Mouse (Mus musculus) brain, embryonic 14.5 days (tissue): ENCODE results near the gene Mpzl1.

Experiments
- CTCF ChIP-seq: fragments of 200-500 bp; IDR thresholded peaks from 2 replicates; pipeline ENCODE4 v1.5.1; 2012; ENCODE audit warnings: inconsistent platforms, mild to moderate bottlenecking, moderate library complexity, borderline replicate concordance; ENCODE audit not compliant: insufficient read depth, insufficient read length; ENCODE audit errors: extremely low read depth
- POLR2A ChIP-seq: fragments of 200-500 bp; IDR thresholded peaks from 2 replicates; pipeline ENCODE4 v1.6.1; 2012; ENCODE audit warnings: mild to moderate bottlenecking, inconsistent platforms, borderline replicate concordance; ENCODE audit not compliant: poor library complexity, insufficient read depth, insufficient read length, severe bottlenecking; ENCODE audit errors: extremely low read depth

DNA sequence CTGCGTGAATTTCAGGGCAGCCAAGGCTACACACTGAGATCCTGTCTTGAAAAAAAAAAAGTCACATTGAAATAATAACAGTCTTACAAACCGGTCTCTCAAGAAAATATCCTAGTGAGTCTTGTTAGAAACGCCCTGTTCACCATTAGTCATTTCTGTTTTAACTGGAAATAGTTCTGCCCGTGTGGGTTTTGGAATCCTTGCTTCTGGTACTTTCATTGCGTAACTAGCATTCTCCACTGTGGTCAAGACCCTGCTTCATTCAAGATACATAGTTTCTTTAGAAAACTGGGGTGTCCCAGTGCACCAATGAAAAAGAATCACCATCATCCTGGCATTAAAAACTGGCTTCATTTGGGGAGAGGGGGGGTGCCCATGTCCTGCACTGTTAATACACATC, 9.4 kb upstream of the Mpzl1 start:
- TF ChIP-seq POLR2A (no peak), CTCF (no peak)
